Comparison of ENCODE assay signal across 21 mouse cellular contexts in genomic region chr2:74653781-74654535, GRCm38 (mm10). TPM values are rescaled to one million over a fixed set of nuclear protein-coding genes. Genes with fewer than 3 reads are reported as not detected.
DNase-seq lines count a peak whose midpoint lies in the region; ATAC-seq and TF ChIP-seq lines count a peak whose summit lies in the region.
"Had no signal": no experiment of that assay in that cellular context is flagged by ENCODE, and none has a peak within 500 bp of the region (broad histone marks: within the 10 kb centered on the region; RNA-seq: fewer than 3 reads in every experiment).

No protein-coding gene starts in this region.

- no peak overlapping the region for H3K4me2 ChIP-seq in embryonic facial prominence, embryonic 11.5 days (ENCODE audit: low read depth, low read length)
- H3K4me2 ChIP-seq in kidney, postnatal 0 days (ENCODE audit: low read length), result no peak overlapping the region
- peak overlapping the region; percentile 60 for H3K4me2 ChIP-seq in limb, embryonic 15.5 days
- H3K4me2 ChIP-seq in lung, postnatal 0 days (replicated peaks; ENCODE audit: low read depth, low read length), result no peak overlapping the region
- H3K4me2 ChIP-seq: heart, embryonic 12.5 days; kidney, embryonic 15.5 days; liver, embryonic 11.5 days had no signal

- WGBS in embryonic facial prominence, embryonic 11.5 days, result 10% methylated on average over 17 of the region's 17 CpGs
- 13% methylated on average over 17 of the region's 17 CpGs for WGBS in embryonic facial prominence, embryonic 10.5 days
- WGBS in kidney, postnatal 0 days, result 14% methylated on average over 17 of the region's 17 CpGs
- WGBS in limb, embryonic 15.5 days, result 12% methylated on average over 17 of the region's 17 CpGs
- WGBS in lung, postnatal 0 days, result 14% methylated on average over 17 of the region's 17 CpGs

- H3K4me3 ChIP-seq in embryonic facial prominence, embryonic 11.5 days (ENCODE audit: low read depth, low read length), result no peak overlapping the region
- H3K4me3 ChIP-seq in embryonic facial prominence, embryonic 10.5 days, result no peak overlapping the region
- no peak overlapping the region for H3K4me3 ChIP-seq in kidney, postnatal 0 days (replicated peaks; ENCODE audit: low read depth, low read length)
- H3K4me3 ChIP-seq in limb, embryonic 15.5 days, result peak overlapping the region; percentile 46; the same call in 1 of the 2 replicates
- no peak overlapping the region for H3K4me3 ChIP-seq in lung, postnatal 0 days (ENCODE audit: low read depth, low read length)
- H3K4me3 ChIP-seq: heart, embryonic 12.5 days; kidney, embryonic 15.5 days had no signal

- no peaks in the 10 kb centered on the region; the same call in 1 of the 2 replicates for H3K4me1 ChIP-seq in embryonic facial prominence, embryonic 11.5 days (ENCODE audit: control insufficient read depth, insufficient read depth, low read length)
- peaks cover 18% of the 10 kb centered on the region for H3K4me1 ChIP-seq in embryonic facial prominence, embryonic 10.5 days
- H3K4me1 ChIP-seq in kidney, postnatal 0 days (replicated peaks; ENCODE audit: insufficient read depth, low read length), result peaks cover 4% of the 10 kb centered on the region; the same call in 1 of the 2 replicates
- H3K4me1 ChIP-seq in limb, embryonic 15.5 days, result peaks cover 27% of the 10 kb centered on the region
- H3K4me1 ChIP-seq in lung, postnatal 0 days (ENCODE audit: insufficient read depth, low read depth, low read length), result 0 out of 2 replicates have a peak, but pooled peaks cover 9% of the 10 kb centered on the region

- H3K9me3 ChIP-seq in embryonic facial prominence, embryonic 11.5 days (replicated peaks; ENCODE audit: control insufficient read depth, low read length), result no peaks in the 10 kb centered on the region
- no peaks in the 10 kb centered on the region for H3K9me3 ChIP-seq in embryonic facial prominence, embryonic 10.5 days
- H3K9me3 ChIP-seq in kidney, postnatal 0 days (replicated peaks; ENCODE audit: low read length), result no peaks in the 10 kb centered on the region
- H3K9me3 ChIP-seq in limb, embryonic 15.5 days, result no peaks in the 10 kb centered on the region
- H3K9me3 ChIP-seq in lung, postnatal 0 days (ENCODE audit: low read length), result no peaks in the 10 kb centered on the region
- H3K9me3 ChIP-seq: heart, embryonic 12.5 days; kidney, embryonic 15.5 days had no signal

- H3K27me3 ChIP-seq in embryonic facial prominence, embryonic 11.5 days (ENCODE audit: control insufficient read depth, insufficient read depth, low read length), result peaks cover 74% of the 10 kb centered on the region
- H3K27me3 ChIP-seq in embryonic facial prominence, embryonic 10.5 days (replicated peaks; ENCODE audit: low read depth, poor library complexity, severe bottlenecking), result peaks cover 98% of the 10 kb centered on the region
- H3K27me3 ChIP-seq in kidney, postnatal 0 days (ENCODE audit: insufficient read depth, low read length), result peaks cover 80% of the 10 kb centered on the region
- H3K27me3 ChIP-seq in limb, embryonic 15.5 days, result peaks cover 67% of the 10 kb centered on the region
- H3K27me3 ChIP-seq in lung, postnatal 0 days (replicated peaks; ENCODE audit: insufficient read depth, low read length), result peaks cover 79% of the 10 kb centered on the region

- no peak overlapping the region for H3K9ac ChIP-seq in embryonic facial prominence, embryonic 11.5 days (replicated peaks; ENCODE audit: low read length)
- H3K9ac ChIP-seq in kidney, postnatal 0 days (ENCODE audit: low read depth, low read length), result no peak overlapping the region
- no peak overlapping the region for H3K9ac ChIP-seq in limb, embryonic 15.5 days
- H3K9ac ChIP-seq in lung, postnatal 0 days (replicated peaks; ENCODE audit: low read depth), result no peak overlapping the region
- H3K9ac ChIP-seq: heart, embryonic 12.5 days; kidney, embryonic 15.5 days had no signal

- no peak for TF ChIP-seq EP300 in lung, postnatal 0 days (IDR thresholded peaks at IDR 0.05)

- H3K36me3 ChIP-seq in embryonic facial prominence, embryonic 11.5 days (replicated peaks; ENCODE audit: control insufficient read depth, insufficient read depth, low read depth, low read length), result no peaks in the 10 kb centered on the region
- H3K36me3 ChIP-seq in embryonic facial prominence, embryonic 10.5 days (replicated peaks), result no peaks in the 10 kb centered on the region
- H3K36me3 ChIP-seq in kidney, postnatal 0 days (ENCODE audit: insufficient read depth, low read length), result no peaks in the 10 kb centered on the region
- H3K36me3 ChIP-seq in limb, embryonic 15.5 days, result no peaks in the 10 kb centered on the region
- H3K36me3 ChIP-seq in lung, postnatal 0 days (ENCODE audit: insufficient read depth, low read length), result no peaks in the 10 kb centered on the region
- H3K36me3 ChIP-seq: G1E; heart, embryonic 12.5 days; kidney, embryonic 15.5 days had no signal

- TF ChIP-seq CTCF in kidney, postnatal 0 days (IDR thresholded peaks at IDR 0.05; ENCODE audit: low read depth), result no peak
- no peak for TF ChIP-seq CTCF in lung, postnatal 0 days (IDR thresholded peaks at IDR 0.05)

- no peak overlapping the region for H3K27ac ChIP-seq in embryonic facial prominence, embryonic 11.5 days (replicated peaks; ENCODE audit: low read depth, low read length)
- H3K27ac ChIP-seq in embryonic facial prominence, embryonic 10.5 days (replicated peaks), result no peak overlapping the region
- no peak overlapping the region for H3K27ac ChIP-seq in kidney, postnatal 0 days
- peak overlapping the region; percentile 82 for H3K27ac ChIP-seq in limb, embryonic 15.5 days
- no peak overlapping the region for H3K27ac ChIP-seq in lung, postnatal 0 days (ENCODE audit: low read length)
- H3K27ac ChIP-seq: kidney, embryonic 15.5 days had no signal

- DNase-seq in embryonic facial prominence, embryonic 11.5 days (ENCODE audit: low spot score), result peak; percentile 33
- no peak for DNase-seq in embryonic facial prominence, embryonic 10.5 days (ENCODE audit: low spot score)
- DNase-seq in kidney, postnatal 0 days (ENCODE audit: low spot score), result peak; percentile 31
- no peak for DNase-seq in kidney, postnatal 25 days
- peak; percentile 35 for DNase-seq in embryo, embryonic 9.5 days (ENCODE audit: extremely low spot score)
- DNase-seq in lung, postnatal 0 days (ENCODE audit: low spot score), result no peak
- DNase-seq in natural killer cell, adult 2 months (ENCODE audit: low spot score in 2 of 2), result no peak
- DNase-seq: adrenal gland, postnatal 10 days; cerebellum, postnatal 25 days; heart, postnatal 14 days; lung, adult 18-20 months; right cerebral cortex, postnatal 4 days had no signal

- ATAC-seq in embryonic facial prominence, embryonic 11.5 days (replicated peaks; ENCODE audit: insufficient number of reproducible peaks, low FRiP score, low TSS enrichment, low read depth), result no peak
- no peak for ATAC-seq in kidney, postnatal 0 days (replicated peaks; ENCODE audit: low FRiP score, low read depth)
- ATAC-seq in limb, embryonic 15.5 days (ENCODE audit: insufficient number of reproducible peaks, low FRiP score, low TSS enrichment, low read depth), result no peak
- no peak for ATAC-seq in lung, postnatal 0 days
- ATAC-seq: activated CD4-positive, CD25-positive, alpha-beta regulatory T cell, adult 4 months; inflammation-experienced regulatory T-cells, adult 6 months had no signal

RNA-seq across cellular contexts. Expression of gene Evx2, which starts 5.4 kb away (rescaled TPM):
- 0.08 and 0.10 TPM in 2 replicates for polyA plus RNA-seq in embryonic facial prominence, embryonic 11.5 days (2014; fragmentation: Nextera tagmentation; extraction: Ambion mirVana)
- polyA plus RNA-seq in embryonic facial prominence, embryonic 10.5 days (2016; fragmentation: Nextera tagmentation; extraction: Ambion mirVana), result 0.05 and 0.08 TPM in 2 replicates
- 0.08 TPM in 1 of 2 replicates, not detected in the other for polyA plus RNA-seq in kidney, postnatal 0 days (2015; fragmentation: Nextera tagmentation; extraction: Ambion mirVana)
- 0.96 and 1.4 TPM in 2 replicates for polyA plus RNA-seq in limb, embryonic 15.5 days (2015; fragmentation: Nextera tagmentation; extraction: Ambion mirVana)
- not detected in 2 replicates for polyA plus RNA-seq in lung, postnatal 0 days (2015; fragmentation: Nextera tagmentation; extraction: Ambion mirVana)
- polyA plus RNA-seq: activated CD4-positive, CD25-positive, alpha-beta regulatory T cell, adult 4 months; embryonic facial prominence, embryonic 14.5 days; frontal cortex, adult 2 months; G1E; heart, embryonic 12.5 days; inflammation-experienced regulatory T-cells, adult 6 months; kidney, embryonic 15.5 days had no signal

RNA-seq across cellular contexts. Expression of gene Hoxd13, which starts 14.2 kb away (rescaled TPM):
- not detected in 2 replicates for polyA plus RNA-seq in embryonic facial prominence, embryonic 11.5 days (2014; fragmentation: Nextera tagmentation; extraction: Ambion mirVana)
- polyA plus RNA-seq in embryonic facial prominence, embryonic 10.5 days (2016; fragmentation: Nextera tagmentation; extraction: Ambion mirVana), result not detected in 2 replicates
- polyA plus RNA-seq in kidney, postnatal 0 days (2015; fragmentation: Nextera tagmentation; extraction: Ambion mirVana), result 0.10 TPM in 1 of 2 replicates, not detected in the other
- polyA plus RNA-seq in limb, embryonic 15.5 days (2015; fragmentation: Nextera tagmentation; extraction: Ambion mirVana), result 20.8 and 32.3 TPM in 2 replicates
- polyA plus RNA-seq in lung, postnatal 0 days (2015; fragmentation: Nextera tagmentation; extraction: Ambion mirVana), result not detected in 2 replicates
- polyA plus RNA-seq: activated CD4-positive, CD25-positive, alpha-beta regulatory T cell, adult 4 months; embryonic facial prominence, embryonic 14.5 days; frontal cortex, adult 2 months; G1E; inflammation-experienced regulatory T-cells, adult 6 months had no signal

RNA-seq across cellular contexts. Expression of gene Hoxd12, which starts 20.9 kb away (rescaled TPM):
- polyA plus RNA-seq in embryonic facial prominence, embryonic 11.5 days (2014; fragmentation: Nextera tagmentation; extraction: Ambion mirVana), result not detected in 2 replicates
- not detected in 2 replicates for polyA plus RNA-seq in embryonic facial prominence, embryonic 10.5 days (2016; fragmentation: Nextera tagmentation; extraction: Ambion mirVana)
- 2.6 and 2.8 TPM in 2 replicates for polyA plus RNA-seq in kidney, postnatal 0 days (2015; fragmentation: Nextera tagmentation; extraction: Ambion mirVana)
- polyA plus RNA-seq in limb, embryonic 15.5 days (2015; fragmentation: Nextera tagmentation; extraction: Ambion mirVana), result 27.0 and 30.6 TPM in 2 replicates
- polyA plus RNA-seq in lung, postnatal 0 days (2015; fragmentation: Nextera tagmentation; extraction: Ambion mirVana), result not detected in 2 replicates
- polyA plus RNA-seq: activated CD4-positive, CD25-positive, alpha-beta regulatory T cell, adult 4 months; embryonic facial prominence, embryonic 14.5 days; frontal cortex, adult 2 months; G1E; inflammation-experienced regulatory T-cells, adult 6 months had no signal

RNA-seq across cellular contexts. Expression of gene Hoxd11, which starts 25.4 kb away (rescaled TPM):
- polyA plus RNA-seq in embryonic facial prominence, embryonic 11.5 days (2014; fragmentation: Nextera tagmentation; extraction: Ambion mirVana), result not detected in 2 replicates
- not detected in 2 replicates for polyA plus RNA-seq in embryonic facial prominence, embryonic 10.5 days (2016; fragmentation: Nextera tagmentation; extraction: Ambion mirVana)
- polyA plus RNA-seq in kidney, postnatal 0 days (2015; fragmentation: Nextera tagmentation; extraction: Ambion mirVana), result 19.7 and 23.8 TPM in 2 replicates
- polyA plus RNA-seq in limb, embryonic 15.5 days (2015; fragmentation: Nextera tagmentation; extraction: Ambion mirVana), result 7.1 and 10.3 TPM in 2 replicates
- not detected in 2 replicates for polyA plus RNA-seq in lung, postnatal 0 days (2015; fragmentation: Nextera tagmentation; extraction: Ambion mirVana)
- polyA plus RNA-seq: activated CD4-positive, CD25-positive, alpha-beta regulatory T cell, adult 4 months; embryonic facial prominence, embryonic 14.5 days; frontal cortex, adult 2 months; G1E; heart, embryonic 12.5 days had no signal

RNA-seq across cellular contexts. Expression of gene Hoxd10, which starts 37.8 kb away (rescaled TPM):
- polyA plus RNA-seq in embryonic facial prominence, embryonic 11.5 days (2014; fragmentation: Nextera tagmentation; extraction: Ambion mirVana), result not detected in 2 replicates
- not detected in 2 replicates for polyA plus RNA-seq in embryonic facial prominence, embryonic 10.5 days (2016; fragmentation: Nextera tagmentation; extraction: Ambion mirVana)
- polyA plus RNA-seq in kidney, postnatal 0 days (2015; fragmentation: Nextera tagmentation; extraction: Ambion mirVana), result 44.6 and 45.5 TPM in 2 replicates
- 12.4 and 14.5 TPM in 2 replicates for polyA plus RNA-seq in limb, embryonic 15.5 days (2015; fragmentation: Nextera tagmentation; extraction: Ambion mirVana)
- polyA plus RNA-seq in lung, postnatal 0 days (2015; fragmentation: Nextera tagmentation; extraction: Ambion mirVana), result 0.20 TPM in 1 of 2 replicates, not detected in the other
- polyA plus RNA-seq: activated CD4-positive, CD25-positive, alpha-beta regulatory T cell, adult 4 months; frontal cortex, adult 2 months; G1E; heart, embryonic 12.5 days; inflammation-experienced regulatory T-cells, adult 6 months had no signal

Comparison
In these comparisons a context has a peak if more than half of its experiments do, and no peak if none do; other contexts are left out.
1. DNase-seq: peak in embryonic facial prominence, embryonic 11.5 days (single experiment), kidney, postnatal 0 days (single experiment) and embryo, embryonic 9.5 days (single experiment); none in embryonic facial prominence, embryonic 10.5 days (single experiment), kidney, postnatal 25 days (0 of 2), lung, postnatal 0 days (single experiment) and natural killer cell, adult 2 months (0 of 2).
2. RNA of gene Hoxd13, which starts 14.2 kb away (polyA plus RNA-seq): 20.8 to 32.3 TPM in limb, embryonic 15.5 days; 0.10 TPM in kidney, postnatal 0 days, not detected in embryonic facial prominence, embryonic 11.5 days, not detected in embryonic facial prominence, embryonic 10.5 days and not detected in lung, postnatal 0 days; every median in the first group is over 10 times any median in the second.